Mouse (Mus musculus) heart, adult 2 months (tissue): ENCODE results near the gene Syt2.

Source experiments
- CTCF ChIP-seq: fragments of 200-600 bp; IDR thresholded peaks from 2 replicates; pipeline ENCODE4 v1.8.1; 2022; ENCODE audit warnings: antibody characterized with exemption, mild to moderate bottlenecking, moderate library complexity
- EP300 ChIP-seq: fragments of 200-500 bp; IDR thresholded peaks from 2 replicates; pipeline ENCODE4 v1.6.1; 2011; ENCODE audit warnings: low read depth, low read length, control low read depth; ENCODE audit not compliant: insufficient read depth
- POLR2A ChIP-seq: fragments of 200-500 bp; IDR thresholded peaks from 2 replicates; pipeline ENCODE4 v1.6.1; 2011; ENCODE audit warnings: mild to moderate bottlenecking, low read depth, low read length, control low read depth; ENCODE audit not compliant: insufficient read depth

DNA sequence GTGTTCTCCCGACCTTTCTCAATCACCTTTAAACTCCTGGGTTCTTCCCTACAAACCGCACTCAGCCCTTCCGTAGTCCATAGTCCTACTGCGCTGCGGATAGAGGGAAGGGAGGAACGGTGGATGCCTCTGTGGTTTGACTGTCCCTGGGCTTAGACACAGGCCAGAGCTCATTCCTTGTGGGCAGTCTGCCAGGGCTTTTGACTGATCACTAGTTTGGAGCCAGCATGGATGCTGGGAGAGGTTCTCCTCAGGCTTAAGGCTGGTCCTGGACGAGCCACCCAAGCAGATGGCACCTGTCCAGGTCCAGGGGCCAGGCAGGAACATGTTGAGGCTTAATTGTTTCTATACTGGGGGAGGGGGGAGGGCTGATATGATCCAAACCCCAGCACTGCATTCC, 103.4 kb downstream of the Syt2 start:
- TF ChIP-seq CTCF, result no peak
- TF ChIP-seq POLR2A, result no peak
- no peak for TF ChIP-seq EP300
